Mouse (Mus musculus): ENCODE measurements around the gene Olfr373. TPM values are rescaled to one million over a fixed set of nuclear protein-coding genes. Genes with fewer than 3 reads are reported as not detected.

Gene Olfr373
- polyA plus RNA-seq, 1 experiment from 2014 or later, result not detected

DNA sequence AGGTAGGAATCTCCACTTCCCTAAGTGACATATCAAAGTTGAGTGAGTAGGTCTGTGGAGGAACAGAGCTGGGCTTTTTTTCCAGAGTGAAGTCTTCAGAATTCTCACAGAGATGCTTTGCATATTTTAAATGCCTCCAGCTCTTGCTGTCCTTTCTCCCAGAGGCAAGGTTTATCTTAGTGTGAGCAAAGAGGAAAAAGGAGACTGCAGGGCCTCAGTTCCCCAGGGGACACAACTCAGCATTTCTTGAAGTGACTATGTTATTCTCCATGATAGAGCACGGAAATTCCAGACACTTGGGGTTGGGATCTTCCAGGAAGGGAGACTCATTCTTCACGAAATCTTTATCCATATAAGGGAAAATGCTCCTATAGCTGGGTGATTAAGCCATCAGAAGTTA is 64.3 kb downstream of the Olfr373 start:
- H3K9ac ChIP-seq, result no peak overlapping the region
- no peaks in the 10 kb centered on the region for H3K27me3 ChIP-seq
- H3K27ac ChIP-seq (replicated peaks), result no peak overlapping the region; the same call in 1 of the 2 replicates
- no peak overlapping the region for H3K4me3 ChIP-seq (replicated peaks)
- ATAC-seq (ENCODE audit: insufficient read depth), result no peak
- H3K9me3 ChIP-seq (replicated peaks), result no peaks in the 10 kb centered on the region
- peaks cover 32% of the 10 kb centered on the region for H3K4me1 ChIP-seq (replicated peaks)
- 60% methylated on average over 2 of the region's 2 CpGs for WGBS (ENCODE audit: insufficient replicate concordance)
- peaks cover 62% of the 10 kb centered on the region for H3K36me3 ChIP-seq (replicated peaks)
- no peak overlapping the region for H3K4me2 ChIP-seq

DNA sequence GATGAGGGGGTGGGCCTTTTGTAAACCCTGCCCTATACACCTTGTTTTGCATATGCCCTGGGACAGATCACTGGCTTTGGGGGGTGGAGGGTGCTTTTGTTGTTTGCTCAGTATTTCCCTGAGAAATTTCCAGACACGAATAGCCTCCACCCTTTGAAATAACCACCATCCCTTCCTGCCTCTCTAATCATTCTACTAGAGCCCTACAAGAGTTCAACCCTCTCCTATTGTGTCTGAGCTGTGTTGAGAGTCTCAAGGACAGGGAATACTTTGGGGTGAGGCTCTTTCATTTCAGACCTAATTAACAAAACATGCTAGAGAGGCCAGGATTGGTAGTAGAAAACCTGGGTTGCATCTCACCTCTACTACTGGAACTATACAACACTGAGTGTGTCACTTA is 66.1 kb downstream of the Olfr373 start:
- Histone ChIP-seq H3K27ac (replicated peaks) (no peak overlapping the region), H3K27me3 (no peaks in the 10 kb centered on the region), H3K36me3 (replicated peaks) (peaks cover 69% of the 10 kb centered on the region), H3K4me3 (replicated peaks) (no peak overlapping the region), H3K4me2 (no peak overlapping the region), H3K4me1 (replicated peaks) (peaks cover 35% of the 10 kb centered on the region), H3K9me3 (replicated peaks) (no peaks in the 10 kb centered on the region), H3K9ac (no peak overlapping the region)
- no peak for ATAC-seq (ENCODE audit: insufficient read depth)
- 75% methylated on average over 1 of the region's 1 CpGs for WGBS (ENCODE audit: insufficient replicate concordance)

DNA sequence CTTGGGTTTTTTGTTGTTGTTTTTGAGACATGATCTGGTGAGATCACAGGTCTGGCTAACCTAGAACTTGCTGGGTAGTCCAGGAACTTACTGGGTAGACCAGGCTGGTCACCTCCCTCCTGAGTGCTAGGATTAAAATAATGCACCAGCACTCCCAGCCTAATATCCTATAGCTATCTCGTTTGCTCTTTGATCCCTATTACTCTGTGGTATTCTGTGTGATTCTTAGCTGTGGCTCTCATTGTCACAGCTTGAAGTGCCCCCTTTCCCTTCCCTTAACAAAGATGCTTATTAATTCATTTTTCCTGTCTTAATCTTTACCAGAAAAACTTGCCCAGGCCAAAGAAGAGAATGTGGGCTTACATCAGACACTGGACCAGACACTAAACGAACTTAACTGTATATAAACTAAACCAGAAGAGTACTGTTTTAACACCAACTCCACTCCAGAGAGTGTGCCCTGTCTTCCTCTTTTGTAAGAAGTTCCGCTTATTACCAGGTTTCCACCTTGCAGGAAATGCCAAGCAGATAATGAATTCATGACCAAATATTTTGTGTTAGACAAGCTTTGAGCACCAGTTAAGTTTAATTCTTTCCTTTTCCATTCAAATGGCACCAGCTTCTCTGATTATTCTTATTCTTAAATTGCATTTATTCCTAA is 68.6 kb downstream of the Olfr373 start:
- Histone ChIP-seq H3K4me2 (no peak overlapping the region), H3K27ac (replicated peaks) (0 out of 2 replicates have a peak overlapping the region, but pooled peaks have one; percentile 38), H3K36me3 (replicated peaks) (peaks cover 65% of the 10 kb centered on the region), H3K9ac (no peak overlapping the region), H3K4me3 (replicated peaks) (no peak overlapping the region), H3K4me1 (replicated peaks) (peaks cover 19% of the 10 kb centered on the region), H3K9me3 (replicated peaks) (no peaks in the 10 kb centered on the region), H3K27me3 (no peaks in the 10 kb centered on the region)
- no peak for ATAC-seq (ENCODE audit: insufficient read depth)
- 37% methylated on average over 3 of the region's 3 CpGs for WGBS (ENCODE audit: insufficient replicate concordance)

Other genes starting within 250 kb of the Olfr373 start
- gene Zfp709, start 201.2 kb upstream of the Olfr373 start, polyA plus RNA-seq (2015; fragmentation: Nextera tagmentation; extraction: Ambion mirVana), result 1.8 and 1.9 TPM in 2 replicates
- 0.94 and 1.1 TPM in 2 replicates for gene Zfp882, start 174.6 kb upstream of the Olfr373 start, polyA plus RNA-seq (2015; fragmentation: Nextera tagmentation; extraction: Ambion mirVana)
- 7.8 and 8.6 TPM in 2 replicates for gene Zfp617, start 174.5 kb upstream of the Olfr373 start, polyA plus RNA-seq (2015; fragmentation: Nextera tagmentation; extraction: Ambion mirVana)
- gene Zfp961, start 132.1 kb upstream of the Olfr373 start, polyA plus RNA-seq (2015; fragmentation: Nextera tagmentation; extraction: Ambion mirVana), result 6.5 and 7.7 TPM in 2 replicates
- 3.2 and 4.3 TPM in 2 replicates for gene Cyp4f18, start 73.6 kb upstream of the Olfr373 start, polyA plus RNA-seq (2015; fragmentation: Nextera tagmentation; extraction: Ambion mirVana)
- gene Olfr372, start 42.0 kb upstream of the Olfr373 start, polyA plus RNA-seq (2015; fragmentation: Nextera tagmentation; extraction: Ambion mirVana), result not detected in 2 replicates
- 0.03 and 0.05 TPM in 2 replicates for gene Olfr374, start 23.9 kb downstream of the Olfr373 start, polyA plus RNA-seq (2015; fragmentation: Nextera tagmentation; extraction: Ambion mirVana)
- 80.7 and 82.6 TPM in 2 replicates for gene Tpm4, start 51.8 kb downstream of the Olfr373 start, polyA plus RNA-seq (2015; fragmentation: Nextera tagmentation; extraction: Ambion mirVana)
- gene Rab8a, start 78.0 kb downstream of the Olfr373 start, polyA plus RNA-seq (2015; fragmentation: Nextera tagmentation; extraction: Ambion mirVana), result 66.4 and 69.7 TPM in 2 replicates
- gene Hsh2d, start 106.5 kb downstream of the Olfr373 start, polyA plus RNA-seq (2015; fragmentation: Nextera tagmentation; extraction: Ambion mirVana), result 0.26 and 0.33 TPM in 2 replicates
- not detected in 2 replicates for gene Cib3, start 129.7 kb downstream of the Olfr373 start, polyA plus RNA-seq (2015; fragmentation: Nextera tagmentation; extraction: Ambion mirVana)
- not detected in 2 replicates for gene Gm11034, start 130.5 kb downstream of the Olfr373 start, polyA plus RNA-seq (2015; fragmentation: Nextera tagmentation; extraction: Ambion mirVana)
- gene Fam32a, start 136.6 kb downstream of the Olfr373 start, polyA plus RNA-seq (2015; fragmentation: Nextera tagmentation; extraction: Ambion mirVana), result 32.2 and 33.9 TPM in 2 replicates
- gene Ap1m1, start 156.8 kb downstream of the Olfr373 start, polyA plus RNA-seq (2015; fragmentation: Nextera tagmentation; extraction: Ambion mirVana), result 57.0 and 61.7 TPM in 2 replicates
- 4.9 and 7.2 TPM in 2 replicates for gene Gm10282, start 222.1 kb downstream of the Olfr373 start, polyA plus RNA-seq (2015; fragmentation: Nextera tagmentation; extraction: Ambion mirVana)
- 2.6 and 3.1 TPM in 2 replicates for gene Klf2, start 235.9 kb downstream of the Olfr373 start, polyA plus RNA-seq (2015; fragmentation: Nextera tagmentation; extraction: Ambion mirVana)